Mouse (Mus musculus) CH12.LX (cell line): ENCODE measurements around the gene Rapgef6. TPM values are rescaled to one million over a fixed set of nuclear protein-coding genes. Genes with fewer than 3 reads are reported as not detected.

Source experiments
- DNase-seq: peaks from one replicate; pipeline ENCODE4 v3.0.0-alpha.2; 2013; ENCODE audit errors: extremely low read depth
- H3K27ac ChIP-seq: 2 replicates; pipeline ENCODE4 v1.5.1; 2012; ENCODE audit warnings: low read depth, mild to moderate bottlenecking, control low read depth, moderate library complexity; ENCODE audit not compliant: insufficient read depth
- H3K27me3 ChIP-seq: replicated peaks from 2 replicates; pipeline ENCODE3; 2012; ENCODE audit warnings: inconsistent platforms
- H3K36me3 ChIP-seq, 2 experiments: replicated peaks in 1 of 2; 2 replicates each; pipeline versions ENCODE3 to v1.6.1; 2012; ENCODE audit warnings: inconsistent platforms in 1 of 2, low read length in 1 of 2, mild to moderate bottlenecking in 1 of 2, mixed read lengths in 1 of 2, moderate library complexity in 1 of 2; ENCODE audit not compliant: control insufficient read depth in 1 of 2, insufficient read depth in 1 of 2
- H3K4me1 ChIP-seq, 2 experiments: 2 replicates each; pipeline ENCODE4 v1.6.1; 2012; ENCODE audit warnings: inconsistent platforms in 1 of 2, moderate library complexity in 1 of 2; ENCODE audit not compliant: insufficient read depth in 2 of 2, control insufficient read depth in 1 of 2
- H3K4me2 ChIP-seq: 2 replicates; pipeline ENCODE4 v1.6.1; 2012; ENCODE audit warnings: low read depth, mild to moderate bottlenecking, control low read depth; ENCODE audit not compliant: poor library complexity, insufficient read depth, severe bottlenecking
- H3K4me3 ChIP-seq, 3 experiments: fragments of 150-350 bp in 1 of 3; sonication (generic) in 1 of 3; replicated peaks in 1 of 3; 2 replicates each; pipeline versions ENCODE3 to v1.5.1; 2011 to 2012; ENCODE audit warnings: low read depth in 2 of 3, low read length in 2 of 3, mild to moderate bottlenecking in 2 of 3, moderate library complexity in 2 of 3, control low read depth in 1 of 3, improper control_type of control experiment in 1 of 3, inconsistent platforms in 1 of 3, mixed read lengths in 1 of 3; ENCODE audit not compliant: poor library complexity in 1 of 3
- H3K79me2 ChIP-seq: replicated peaks from 2 replicates; pipeline ENCODE4 v1.6.1; 2012; ENCODE audit warnings: mild to moderate bottlenecking, moderate library complexity; ENCODE audit not compliant: control insufficient read depth, poor library complexity, insufficient read depth, severe bottlenecking; ENCODE audit errors: extremely low read depth
- H3K9ac ChIP-seq: 2 replicates; pipeline ENCODE4 v1.6.1; 2012; ENCODE audit warnings: low read depth, mild to moderate bottlenecking, control low read depth, moderate library complexity; ENCODE audit not compliant: insufficient read depth
- H3K9me3 ChIP-seq: replicated peaks from 2 replicates; pipeline ENCODE3; 2012; ENCODE audit warnings: low read length, inconsistent platforms, mixed read lengths
- CHD1 ChIP-seq: IDR thresholded peaks from 2 replicates; pipeline ENCODE4 v1.6.1; 2012; ENCODE audit warnings: low read depth, low read length, improper control_type of control experiment, inconsistent platforms
- CHD2 ChIP-seq: IDR thresholded peaks from 2 replicates; pipeline ENCODE4 v1.6.1; 2011; ENCODE audit warnings: low read length, improper control_type of control experiment
- CTCF ChIP-seq, 2 experiments: IDR thresholded peaks in 1 of 2; conservative IDR thresholded peaks in 1 of 2; 2 replicates each; pipeline ENCODE4 v1.5.1; 2011 to 2012; ENCODE audit warnings: low read depth in 2 of 2, low read length in 2 of 2, improper control_type of control experiment in 1 of 2, inconsistent platforms in 1 of 2, mild to moderate bottlenecking in 1 of 2, moderate library complexity in 1 of 2
- E2F4 ChIP-seq: IDR thresholded peaks from 2 replicates; pipeline ENCODE4 v1.6.1; 2011; ENCODE audit warnings: low read depth, low read length, improper control_type of control experiment; ENCODE audit not compliant: insufficient replicate concordance
- ETS1 ChIP-seq: conservative IDR thresholded peaks from 2 replicates; pipeline ENCODE4 v1.6.1; 2012; ENCODE audit warnings: low read depth, mild to moderate bottlenecking, inconsistent platforms, low read length, improper control_type of control experiment, moderate library complexity
- KAT2A ChIP-seq: IDR thresholded peaks from 2 replicates; pipeline ENCODE4 v1.6.1; 2012; ENCODE audit warnings: low read length, improper control_type of control experiment, inconsistent platforms; ENCODE audit not compliant: insufficient replicate concordance
- MAX ChIP-seq: IDR thresholded peaks from 2 replicates; pipeline ENCODE4 v1.6.1; 2011; ENCODE audit warnings: low read length, improper control_type of control experiment
- MAZ ChIP-seq: IDR thresholded peaks from 2 replicates; pipeline ENCODE4 v1.6.1; 2012; ENCODE audit warnings: low read depth, mild to moderate bottlenecking, inconsistent platforms, low read length, improper control_type of control experiment, moderate library complexity
- NRF1 ChIP-seq: IDR thresholded peaks from 2 replicates; pipeline ENCODE4 v1.6.1; 2014; ENCODE audit warnings: low read depth, mild to moderate bottlenecking, inconsistent platforms, low read length, improper control_type of control experiment, moderate library complexity
- POLR2A ChIP-seq: IDR thresholded peaks from 2 replicates; pipeline ENCODE4 v1.6.1; 2011; ENCODE audit warnings: low read depth, mild to moderate bottlenecking, improper control_type of control experiment, low read length
- POLR2AphosphoS2 ChIP-seq: IDR thresholded peaks from 2 replicates; pipeline ENCODE4 v1.6.1; 2011; ENCODE audit warnings: low read depth, low read length, improper control_type of control experiment
- SIN3A ChIP-seq: IDR thresholded peaks from 2 replicates; pipeline ENCODE4 v1.6.1; 2012; ENCODE audit warnings: low read length, improper control_type of control experiment, inconsistent platforms
- TBP ChIP-seq: conservative IDR thresholded peaks from 2 replicates; pipeline ENCODE4 v1.6.1; 2011; ENCODE audit warnings: low read depth, low read length, improper control_type of control experiment
- TCF12 ChIP-seq: IDR thresholded peaks from 2 replicates; pipeline ENCODE4 v1.6.1; 2014; ENCODE audit warnings: low read depth, mild to moderate bottlenecking, inconsistent platforms, low read length, improper control_type of control experiment
- UBTF ChIP-seq: IDR thresholded peaks from 2 replicates; pipeline ENCODE4 v1.6.1; 2012; ENCODE audit warnings: low read depth, mild to moderate bottlenecking, inconsistent platforms, low read length, improper control_type of control experiment, moderate library complexity
- USF1 ChIP-seq: IDR thresholded peaks from 2 replicates; pipeline ENCODE4 v1.6.1; 2014; ENCODE audit warnings: low read depth, mild to moderate bottlenecking, inconsistent platforms, low read length, improper control_type of control experiment
- USF2 ChIP-seq: conservative IDR thresholded peaks from 2 replicates; pipeline ENCODE4 v1.6.1; 2011; ENCODE audit warnings: low read depth, low read length, improper control_type of control experiment
- ZKSCAN1 ChIP-seq: IDR thresholded peaks from 2 replicates; pipeline ENCODE4 v1.6.1; 2012; ENCODE audit warnings: low read depth, inconsistent platforms, low read length, improper control_type of control experiment, borderline replicate concordance
- ZMIZ1 ChIP-seq: IDR thresholded peaks from 2 replicates; pipeline ENCODE4 v1.6.1; 2012; ENCODE audit warnings: low read depth, mild to moderate bottlenecking, inconsistent platforms, low read length, improper control_type of control experiment
- dilution Hi-C: fragments of 300-500 bp; cut with MboI; formaldehyde crosslinking; loops from 2 replicates; pipeline ENCODE4 v1.14.3; 2020; ENCODE audit warnings: low sequenced_read_pairs; ENCODE audit not compliant: extremely low pct_unique_long_range_greater_than_20kb, extremely low pct_ligation_motif_present
- in situ Hi-C: fragments of 300-500 bp; cut with MboI; formaldehyde crosslinking; loops from 3 replicates; pipeline ENCODE4 v1.14.3; 2019; ENCODE audit warnings: low sequenced_read_pairs, low pct_ligation_motif_present, low pct_unique_long_range_greater_than_20kb, mixed read lengths
- polyA plus RNA-seq: library from polyadenylated mRNA; unstranded; fragments of >175 nt; gene quantifications from 2 replicates; pipeline ENCODE4 v1.2.1, GENCODE M21; 2012; ENCODE audit warnings: low read depth; ENCODE audit not compliant: insufficient read length
- total RNA-seq, 2 experiments: library from RNA; depleted of rRNA; stranded (reverse); fragments of 300-350 nt in 1 of 2; fragments of >200 nt in 1 of 2; gene quantifications; 2 replicates each; pipeline ENCODE4 v1.2.3; 2012 to 2014

The Rapgef6 gene
- total and polyA plus RNA-seq, 3 experiments = 36.7 to 63.8 (median 38.3) TPM

DNA sequence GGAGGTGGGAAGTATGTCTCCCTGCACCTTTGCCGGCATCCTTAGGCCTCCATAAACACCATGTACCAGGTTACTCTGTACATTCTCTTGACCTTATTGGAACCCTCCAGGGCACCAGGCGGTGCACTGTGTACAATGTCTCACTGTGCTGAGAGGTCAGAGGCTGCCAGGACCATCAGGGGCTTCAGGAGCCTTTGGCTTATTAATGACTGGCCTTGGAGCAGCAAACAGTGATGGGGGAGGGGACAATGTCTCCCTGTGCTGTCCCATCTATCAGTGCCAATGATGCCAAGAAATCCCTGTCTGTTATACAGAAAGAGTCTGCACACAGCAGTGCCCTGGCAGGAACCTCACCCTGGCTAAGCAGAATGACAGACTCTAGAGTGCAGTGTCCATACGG, 195.2 kb downstream of the Rapgef6 start:
- H3K36me3 ChIP-seq = peaks cover 56 to 82% of the 10 kb centered on the region in 2 experiments
- TF ChIP-seq CHD2 (no peak), CHD1 (no peak), TBP (no peak), E2F4 (no peak), POLR2A (no peak), UBTF (no peak), SIN3A (no peak), USF1 (no peak), ZKSCAN1 (no peak), POLR2AphosphoS2 (no peak), MAZ (no peak), USF2 (no peak), MAX (no peak), NRF1 (no peak), CTCF (conservative IDR thresholded peaks at IDR 0.05 in 1 of 2, IDR thresholded peaks at IDR 0.05 in 1 of 2; ENCODE audit: low read depth in 2 of 2, low read length in 2 of 2) (no peak)
- no peak for DNase-seq
- no peak overlapping the region for H3K4me2 ChIP-seq
- H3K4me3 ChIP-seq = no peak overlapping the region
- no peaks in the 10 kb centered on the region for H3K27me3 ChIP-seq
- peaks cover 6 to 24% of the 10 kb centered on the region in 2 experiments; a peak in 2 of 4 replicates for H3K4me1 ChIP-seq
- no peaks in the 10 kb centered on the region for H3K9me3 ChIP-seq
- in situ Hi-C loops (no loop called here), dilution Hi-C loops (no loop called here)
- no peak overlapping the region for H3K9ac ChIP-seq
- no peaks in the 10 kb centered on the region for H3K79me2 ChIP-seq
- H3K27ac ChIP-seq = no peak overlapping the region

DNA sequence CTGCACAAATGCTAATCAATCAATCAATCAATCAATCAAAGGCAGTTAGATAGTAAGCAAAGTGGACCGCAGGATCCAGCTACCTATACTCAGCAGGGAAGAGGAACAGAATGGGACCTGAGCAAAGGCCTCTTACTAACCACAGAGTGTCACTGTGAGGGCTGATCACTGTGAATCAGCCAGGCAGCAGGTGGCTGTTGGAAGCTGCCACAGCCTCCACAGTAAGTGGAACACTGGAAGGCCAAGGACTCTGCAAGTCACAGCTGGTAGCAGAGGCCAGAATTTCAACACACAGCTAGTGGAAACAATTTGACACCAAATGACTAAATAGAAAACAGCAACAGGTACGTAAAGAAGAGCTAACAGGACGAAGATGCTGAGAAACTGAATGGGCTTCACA, 196.0 kb downstream of the Rapgef6 start:
- dilution Hi-C loops = no loop called here
- no peaks in the 10 kb centered on the region for H3K79me2 ChIP-seq
- H3K27me3 ChIP-seq = no peaks in the 10 kb centered on the region
- peaks cover 6 to 26% of the 10 kb centered on the region in 2 experiments; a peak in 2 of 4 replicates for H3K4me1 ChIP-seq
- H3K27ac ChIP-seq = no peak overlapping the region
- no peak overlapping the region for H3K4me2 ChIP-seq
- H3K9me3 ChIP-seq = no peaks in the 10 kb centered on the region
- DNase-seq = no peak
- H3K9ac ChIP-seq = no peak overlapping the region
- in situ Hi-C loops = no loop called here
- H3K4me3 ChIP-seq = no peak overlapping the region
- peaks cover 62 to 88% of the 10 kb centered on the region in 2 experiments for H3K36me3 ChIP-seq
- TF ChIP-seq ZMIZ1 (0 out of 2 replicates have a peak, but pooled peaks have one; percentile 30), ETS1 (no peak)

DNA sequence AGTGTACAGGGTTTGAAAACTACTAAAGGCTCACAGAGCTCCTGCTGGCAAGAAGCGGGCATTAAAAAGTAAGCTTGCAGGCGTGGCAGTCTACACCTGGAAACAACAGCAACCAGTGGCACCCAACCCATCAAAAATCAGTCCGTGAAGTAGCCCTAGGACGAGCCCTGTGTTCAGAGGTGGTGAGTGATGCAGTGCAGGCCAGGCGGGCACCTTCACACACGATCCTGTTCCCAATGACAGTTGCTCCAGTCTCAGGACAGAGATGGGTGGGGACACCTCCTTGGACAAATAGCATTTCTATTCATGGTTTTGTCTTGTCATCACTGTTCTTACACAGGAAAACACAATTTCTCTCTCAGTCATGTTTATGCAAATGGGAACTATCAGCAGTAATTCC, 199.4 kb downstream of the Rapgef6 start:
- TF ChIP-seq KAT2A (no peak), TCF12 (no peak)
- Histone ChIP-seq H3K27ac (no peak overlapping the region), H3K36me3 (peaks cover 56 to 87% of the 10 kb centered on the region in 2 experiments), H3K79me2 (peaks cover 10% of the 10 kb centered on the region), H3K9me3 (no peaks in the 10 kb centered on the region), H3K4me2 (no peak overlapping the region), H3K9ac (no peak overlapping the region), H3K4me3 (no peak overlapping the region), H3K4me1 (peaks cover 26 to 55% of the 10 kb centered on the region in 2 experiments), H3K27me3 (no peaks in the 10 kb centered on the region)
- DNase-seq = no peak
- in situ Hi-C loops (no loop called here), dilution Hi-C loops (no loop called here)
